ENCODE assay signal across 10 mouse cellular contexts in the genomic region with DNA sequence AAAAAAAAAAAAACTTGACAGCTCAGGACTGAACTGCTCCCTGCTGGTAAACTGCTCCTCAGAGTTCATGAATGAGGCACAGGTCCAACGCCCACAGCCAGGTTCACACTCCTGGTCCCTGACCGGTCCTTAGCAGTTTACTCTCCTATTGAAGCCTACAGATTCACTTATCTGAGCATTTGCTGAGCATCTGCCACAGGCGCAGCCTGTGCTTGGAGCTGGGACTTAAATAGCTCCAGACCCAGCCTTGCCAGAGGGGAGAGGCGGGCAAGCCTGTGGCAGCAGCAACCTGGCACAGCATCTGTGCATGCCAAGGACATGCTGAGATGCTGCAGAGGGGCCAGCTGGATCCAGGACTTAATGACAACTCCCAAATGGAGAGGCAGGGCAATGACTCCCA. TPM values are rescaled to one million over a fixed set of nuclear protein-coding genes. Genes with fewer than 3 reads are reported as not detected.
A peak's percentile ranks its signal among the peaks of the same experiment; 100 is the strongest.
DNase-seq lines count a peak whose midpoint lies in the region; ATAC-seq and TF ChIP-seq lines count a peak whose summit lies in the region.
"Had no signal": no experiment of that assay in that cellular context is flagged by ENCODE, and none has a peak within 500 bp of the region (broad histone marks: within the 10 kb centered on the region; RNA-seq: fewer than 3 reads in every experiment).

No protein-coding gene starts in this region.

- H3K27ac ChIP-seq in gastrocnemius, adult 2 months = peak overlapping the region; percentile 85
- peak overlapping the region; percentile 51 for H3K27ac ChIP-seq in limb, embryonic 10.5 days
- no peak overlapping the region for H3K27ac ChIP-seq in heart, embryonic 11.5 days (ENCODE audit: low read depth, low read length)

- H3K4me1 ChIP-seq in limb, embryonic 10.5 days = peaks cover 68% of the 10 kb centered on the region
- peaks cover 51% of the 10 kb centered on the region for H3K4me1 ChIP-seq in heart, embryonic 11.5 days (ENCODE audit: control insufficient read depth, insufficient read depth, low read length)

- no peak for TF ChIP-seq CTCF in gastrocnemius, adult 2 months (IDR thresholded peaks at IDR 0.05)

- H3K36me3 ChIP-seq in limb, embryonic 10.5 days = no peaks in the 10 kb centered on the region
- H3K36me3 ChIP-seq in heart, embryonic 11.5 days (ENCODE audit: control insufficient read depth, insufficient read depth, low read length) = no peaks in the 10 kb centered on the region
- H3K36me3 ChIP-seq: embryonic facial prominence, embryonic 13.5 days; heart, embryonic 15.5 days had no signal

- 87% methylated on average over 4 of the region's 4 CpGs for WGBS in limb, embryonic 10.5 days
- 76% methylated on average over 4 of the region's 4 CpGs for WGBS in heart, embryonic 11.5 days (ENCODE audit: insufficient replicate concordance)

- H3K4me2 ChIP-seq in heart, embryonic 11.5 days = no peak overlapping the region
- H3K4me2 ChIP-seq: embryonic facial prominence, embryonic 13.5 days; heart, embryonic 15.5 days had no signal

- ATAC-seq in heart, embryonic 11.5 days (replicated peaks; ENCODE audit: insufficient number of reproducible peaks, low FRiP score, low TSS enrichment) = no peak

- H3K9ac ChIP-seq in heart, embryonic 11.5 days (ENCODE audit: low read depth, low read length) = no peak overlapping the region
- H3K9ac ChIP-seq: heart, embryonic 15.5 days had no signal

- peak; percentile 66 for DNase-seq in gastrocnemius, adult 2 months
- no peak for DNase-seq in gastrocnemius, adult 8-10 months (ENCODE audit: low spot score in 2 of 2)
- peak; percentile 95 for DNase-seq in brain, adult 2 months (ENCODE audit: low read depth, low spot score)
- peak; percentile 59 to 79 for DNase-seq in frontal cortex, adult 2 months (ENCODE audit: extremely low spot score in 1 of 2, low spot score in 1 of 2)
- DNase-seq in limb, embryonic 10.5 days (ENCODE audit: low spot score) = no peak
- DNase-seq in lung, postnatal 4 days = no peak
- no peak for DNase-seq in c-Kit-positive CD71-positive TER-119-positive erythroid progenitor cells, embryonic 14.5 days (ENCODE audit: low spot score)

- H3K9me3 ChIP-seq in limb, embryonic 10.5 days (replicated peaks) = no peaks in the 10 kb centered on the region
- H3K9me3 ChIP-seq in heart, embryonic 11.5 days (replicated peaks; ENCODE audit: control insufficient read depth, low read length) = no peaks in the 10 kb centered on the region
- H3K9me3 ChIP-seq: embryonic facial prominence, embryonic 13.5 days; heart, embryonic 15.5 days had no signal

- intact Hi-C loops in gastrocnemius, adult 2 months (cut with DNase I) = no loop called here

- peak overlapping the region; percentile 55; the same call in 1 of the 2 replicates for H3K4me3 ChIP-seq in gastrocnemius, adult 2 months
- H3K4me3 ChIP-seq in limb, embryonic 10.5 days = no peak overlapping the region
- H3K4me3 ChIP-seq in heart, embryonic 11.5 days (ENCODE audit: low read depth, low read length) = no peak overlapping the region
- H3K4me3 ChIP-seq: embryonic facial prominence, embryonic 13.5 days; heart, embryonic 15.5 days had no signal

- no peaks in the 10 kb centered on the region for H3K27me3 ChIP-seq in limb, embryonic 10.5 days (ENCODE audit: low read depth, poor library complexity, severe bottlenecking)
- H3K27me3 ChIP-seq in heart, embryonic 11.5 days (ENCODE audit: control insufficient read depth, insufficient read depth, low read length) = no peaks in the 10 kb centered on the region
- H3K27me3 ChIP-seq: embryonic facial prominence, embryonic 13.5 days; heart, embryonic 15.5 days had no signal

RNA-seq across cellular contexts. Expression of gene Cyth1, which starts 38.3 kb away (rescaled TPM):
- total RNA-seq in gastrocnemius, adult 2 months (2021) = 10 to 100 TPM; 28.6 to 49.6 TPM
- total RNA-seq in gastrocnemius, adult 8-10 months (2022) = 10 to 100 TPM; 26.6 to 38.4 (median 30.2) TPM
- polyA plus RNA-seq in frontal cortex, adult 2 months (2012; rRNA removed) = 70.4 and 90.1 TPM in 2 replicates
- 17.9 and 22.6 TPM in 2 replicates for polyA plus RNA-seq in limb, embryonic 10.5 days (2016; fragmentation: Nextera tagmentation; extraction: Ambion mirVana)
- polyA plus RNA-seq in heart, embryonic 11.5 days (2014; fragmentation: Nextera tagmentation; extraction: Ambion mirVana) = 10.6 and 12.7 TPM in 2 replicates

Comparison
In these comparisons a context has a peak if more than half of its experiments do, and no peak if none do; other contexts are left out.
1. DNase-seq: peak in gastrocnemius, adult 2 months (single experiment), brain, adult 2 months (single experiment) and frontal cortex, adult 2 months (2 of 2); none in gastrocnemius, adult 8-10 months (0 of 2), limb, embryonic 10.5 days (single experiment), lung, postnatal 4 days (0 of 2) and c-Kit-positive CD71-positive TER-119-positive erythroid progenitor cells, embryonic 14.5 days (single experiment).